Mouse (Mus musculus) heart, postnatal 36 days (tissue): ENCODE measurements at regions not wholly inside any gene's neighbourhood (a gene's known extent, or its start where the extent isn't known, plus 50 kb on each side); places are given as distances from the start of the nearest gene placed in this dataset.

Experiments
- DNase-seq, 2 experiments: peaks; one replicate each; pipeline ENCODE4 v3.0.0; 2021 to 2022
- intact Hi-C: fragments of 180-260 bp; cut with DNase I; formaldehyde crosslinking; loops from one replicate; pipeline ENCODE4 v1.15.1; 2025

- DNase-seq: no peak
- intact Hi-C loops: no loop called here
Measured at GRCm38 (mm10) chr7:40052255-40052654, 534.7 kb downstream of the Zfp619 start.

GRCm38 (mm10) chr7:40058836-40059235, 541.3 kb downstream of the Zfp619 start:
- intact Hi-C loops: no loop called here
- DNase-seq: no peak

- intact Hi-C loops: no loop called here
- no peak for DNase-seq
Measured at GRCm38 (mm10) chr7:40064631-40065030, 547.1 kb downstream of the Zfp619 start.

- intact Hi-C loops: no loop called here
- DNase-seq: peak; percentile 4 to 6
Measured at GRCm38 (mm10) chr7:40065526-40065925, 548.0 kb downstream of the Zfp619 start.

- DNase-seq: no peak
- intact Hi-C loops: no loop called here
Measured at GRCm38 (mm10) chr7:40067378-40067777, 549.8 kb downstream of the Zfp619 start.

GRCm38 (mm10) chr7:40071313-40071712, 553.7 kb downstream of the Zfp619 start:
- DNase-seq: no peak
- intact Hi-C loops: loop anchor here (5.0 to 10.0 kb wide), 3 partner anchors 57 to 831 kb away; no protein-coding TSS in a partner anchor

GRCm38 (mm10) chr7:40072478-40072877, 554.9 kb downstream of the Zfp619 start:
- no peak for DNase-seq
- intact Hi-C loops: loop anchor here (5.0 to 10.0 kb wide), 3 partner anchors 58 to 830 kb away; no protein-coding TSS in a partner anchor

- peak in 1 of 2 experiments; percentile 7 for DNase-seq
- intact Hi-C loops: loop anchor here (2.0 to 10.0 kb wide), 2 partner anchors 59 to 187 kb away; no protein-coding TSS in a partner anchor
Measured at GRCm38 (mm10) chr7:40086236-40086635, 568.7 kb downstream of the Zfp619 start.

- intact Hi-C loops: no loop called here
- no peak for DNase-seq
Measured at GRCm38 (mm10) chr7:40097094-40097493, 579.5 kb downstream of the Zfp619 start.

GRCm38 (mm10) chr7:40103057-40103945, 585.7 kb downstream of the Zfp619 start:
- intact Hi-C loops: no loop called here
- peak; percentile 3 to 9 for DNase-seq

- intact Hi-C loops: loop anchor here (10.0 kb wide), 1 partner anchor 58 kb away; no protein-coding TSS in a partner anchor
- no peak for DNase-seq
Measured at GRCm38 (mm10) chr7:40142906-40143305, 625.3 kb downstream of the Zfp619 start.

GRCm38 (mm10) chr7:40144431-40144830, 626.9 kb downstream of the Zfp619 start:
- intact Hi-C loops: loop anchor here (10.0 kb wide), 1 partner anchor 60 kb away; no protein-coding TSS in a partner anchor

GRCm38 (mm10) chr7:40177570-40177969, 660.0 kb downstream of the Zfp619 start:
- intact Hi-C loops: no loop called here
- no peak for DNase-seq

More at GRCm38 (mm10) chr7:40144431-40144830, 626.9 kb downstream of the Zfp619 start:
- DNase-seq: no peak

GRCm38 (mm10) chr7:40195366-40195765, 677.8 kb downstream of the Zfp619 start:
- intact Hi-C loops: no loop called here

GRCm38 (mm10) chr7:40202615-40203014, 685.0 kb downstream of the Zfp619 start:
- intact Hi-C loops: no loop called here
- no peak for DNase-seq

More at GRCm38 (mm10) chr7:40195366-40195765, 677.8 kb downstream of the Zfp619 start:
- no peak for DNase-seq

- DNase-seq: no peak
- intact Hi-C loops: no loop called here
Measured at GRCm38 (mm10) chr7:40211956-40212355, 686.2 kb upstream of the Vstm2b start.

GRCm38 (mm10) chr7:40212576-40212975, 685.6 kb upstream of the Vstm2b start:
- DNase-seq: no peak
- intact Hi-C loops: no loop called here

GRCm38 (mm10) chr7:40213646-40214045, 684.5 kb upstream of the Vstm2b start:
- intact Hi-C loops: no loop called here
- DNase-seq: peak; percentile 43 to 45

- intact Hi-C loops: no loop called here
Measured at GRCm38 (mm10) chr7:40214395-40214794, 683.7 kb upstream of the Vstm2b start.

GRCm38 (mm10) chr7:40215271-40215670, 682.9 kb upstream of the Vstm2b start:
- no peak for DNase-seq
- intact Hi-C loops: no loop called here

More at GRCm38 (mm10) chr7:40214395-40214794, 683.7 kb upstream of the Vstm2b start:
- no peak for DNase-seq

GRCm38 (mm10) chr7:40220549-40220948, 677.6 kb upstream of the Vstm2b start:
- DNase-seq: no peak
- intact Hi-C loops: no loop called here

- intact Hi-C loops: no loop called here
- no peak for DNase-seq
Measured at GRCm38 (mm10) chr7:40245188-40245587, 652.9 kb upstream of the Vstm2b start.
